Mouse (Mus musculus): Measurements from ENCODE around the gene Acbd5. TPM values are rescaled to one million over a fixed set of nuclear protein-coding genes. Genes with fewer than 3 reads are reported as not detected.

The Acbd5 gene
- total RNA-seq, 2 experiments from 2014 or later, result 31.1 to 32.5 TPM

- intact Hi-C loops (cut with DNase I), result no loop called here
- no peak for DNase-seq
Observed at GRCm38 (mm10) chr2:23051890-23052289, 16.1 kb upstream of the Acbd5 start.

- DNase-seq, result peak; percentile 19 to 20
- intact Hi-C loops (cut with DNase I), result no loop called here
Observed at GRCm38 (mm10) chr2:23052523-23052922, 15.4 kb upstream of the Acbd5 start.

- intact Hi-C loops (cut with DNase I), result loop anchor here (2.0 to 5.0 kb wide), 3 partner anchors 28 to 171 kb away; partner anchors contain the start of genes Abi1 and Pdss1
- no peak for DNase-seq
Observed at GRCm38 (mm10) chr2:23068370-23068737, 387 bp downstream of the Acbd5 start.

- DNase-seq, result peak; percentile 96
- intact Hi-C loops (cut with DNase I), result loop anchor here (2.0 to 5.0 kb wide), 3 partner anchors 28 to 172 kb away; partner anchors contain the start of genes Abi1 and Pdss1
Observed at GRCm38 (mm10) chr2:23068894-23069744, 1.2 kb downstream of the Acbd5 start.

- intact Hi-C loops (cut with DNase I), result loop anchor here (5.0 kb wide), 1 partner anchor 153 kb away; no protein-coding TSS in a partner anchor
- DNase-seq, result no peak
Observed at GRCm38 (mm10) chr2:23070491-23070890, 2.5 kb downstream of the Acbd5 start.

- intact Hi-C loops (cut with DNase I), result loop anchor here (5.0 kb wide), 1 partner anchor 154 kb away; no protein-coding TSS in a partner anchor
- no peak for DNase-seq
Observed at GRCm38 (mm10) chr2:23071406-23071805, 3.4 kb downstream of the Acbd5 start.

GRCm38 (mm10) chr2:23075846-23076245 lies 7.9 kb downstream of the Acbd5 start:
- intact Hi-C loops (cut with DNase I), result no loop called here
- DNase-seq, result no peak

GRCm38 (mm10) chr2:23076783-23077182 lies 8.8 kb downstream of the Acbd5 start:
- no peak for DNase-seq
- intact Hi-C loops (cut with DNase I), result no loop called here

- intact Hi-C loops (cut with DNase I), result no loop called here
- DNase-seq, result no peak
Observed at GRCm38 (mm10) chr2:23077693-23078092, 9.7 kb downstream of the Acbd5 start.

- intact Hi-C loops (cut with DNase I), result no loop called here
- DNase-seq, result no peak
Observed at GRCm38 (mm10) chr2:23078588-23078987, 10.6 kb downstream of the Acbd5 start.

- DNase-seq, result no peak
- intact Hi-C loops (cut with DNase I), result no loop called here
Observed at GRCm38 (mm10) chr2:23084540-23084939, 16.6 kb downstream of the Acbd5 start.

- DNase-seq, result peak; percentile 24 to 52
- intact Hi-C loops (cut with DNase I), result loop anchor here (10.0 kb wide), 1 partner anchor 327 kb away; no protein-coding TSS in a partner anchor
Observed at GRCm38 (mm10) chr2:23092216-23092615, 24.2 kb downstream of the Acbd5 start.

- intact Hi-C loops (cut with DNase I), result loop anchor here (10.0 kb wide), 1 partner anchor 332 kb away; no protein-coding TSS in a partner anchor
Observed at GRCm38 (mm10) chr2:23097028-23097427, 29.1 kb downstream of the Acbd5 start.

GRCm38 (mm10) chr2:23102266-23102665 lies 34.3 kb downstream of the Acbd5 start:
- intact Hi-C loops (cut with DNase I), result no loop called here
- peak in 1 of 2 experiments; percentile 12 for DNase-seq

More at GRCm38 (mm10) chr2:23097028-23097427, 29.1 kb downstream of the Acbd5 start:
- no peak for DNase-seq

- intact Hi-C loops (cut with DNase I), result no loop called here
- DNase-seq, result peak; percentile 12 to 22
Observed at GRCm38 (mm10) chr2:23119573-23119972, 51.6 kb downstream of the Acbd5 start.

GRCm38 (mm10) chr2:23155199-23155621 lies 87.2 kb downstream of the Acbd5 start:
- intact Hi-C loops (cut with DNase I), result no loop called here
- no peak for DNase-seq

GRCm38 (mm10) chr2:23155777-23156607 lies 88.0 kb downstream of the Acbd5 start, which contains the start of the genes Mastl and Yme1l1:
Mastl (minus strand) TSS chr2:23156024.
Yme1l1 (plus strand) TSS chr2:23156369.
- intact Hi-C loops (cut with DNase I), result loop anchor here (2.0 kb wide), 1 partner anchor 261 kb away; the partner anchor contains the start of gene Pdss1
- DNase-seq, result peak; percentile 97 to 98

- no peak for DNase-seq
- intact Hi-C loops (cut with DNase I), result loop anchor here (2.0 kb wide), 1 partner anchor 262 kb away; the partner anchor contains the start of gene Pdss1
Observed at GRCm38 (mm10) chr2:23156608-23157081, 88.7 kb downstream of the Acbd5 start.
